In genomic region chr12:83208011-83208410, GRCm38 (mm10) we compare ENCODE assay signal across 12 mouse cellular contexts.
DNase-seq lines count a peak whose midpoint lies in the region; ATAC-seq lines count a peak whose summit lies in the region.
"Had no signal": no experiment of that assay in that cellular context is flagged by ENCODE, and none has a peak within 500 bp of the region (broad histone marks: within the 10 kb centered on the region; RNA-seq: fewer than 3 reads in every experiment).

No protein-coding gene starts in this region.

- H3K4me3 ChIP-seq in heart, embryonic 13.5 days: no peak overlapping the region
- H3K4me3 ChIP-seq in midbrain, embryonic 13.5 days (replicated peaks): no peak overlapping the region
- H3K4me3 ChIP-seq: embryonic facial prominence, embryonic 12.5 days had no signal

- H3K27ac ChIP-seq in heart, embryonic 13.5 days (replicated peaks): 0 out of 2 replicates have a peak overlapping the region, but pooled peaks have one; percentile 17
- peak overlapping the region; percentile 39 for H3K27ac ChIP-seq in midbrain, embryonic 13.5 days
- H3K27ac ChIP-seq: embryonic facial prominence, embryonic 12.5 days had no signal

- H3K9me3 ChIP-seq in heart, embryonic 13.5 days: no peaks in the 10 kb centered on the region
- no peaks in the 10 kb centered on the region for H3K9me3 ChIP-seq in midbrain, embryonic 13.5 days
- H3K9me3 ChIP-seq: embryonic facial prominence, embryonic 12.5 days had no signal

- no peak for DNase-seq in heart, postnatal 14 days
- peak; percentile 82 for DNase-seq in cerebellum, postnatal 36 days
- DNase-seq in frontal cortex, postnatal 25 days (ENCODE audit: low spot score in 2 of 2): no peak
- no peak for DNase-seq in frontal cortex, postnatal 36 days (ENCODE audit: low spot score in 2 of 2)
- DNase-seq in spleen, postnatal 10 days (ENCODE audit: low spot score in 2 of 2): no peak
- DNase-seq: B cell, adult 2 months; heart, adult 18-20 months; thymus, adult 2 months had no signal

- no peak for ATAC-seq in heart, embryonic 13.5 days (ENCODE audit: extremely low read depth, insufficient number of reproducible peaks, low FRiP score, low TSS enrichment)
- ATAC-seq in cerebellum, adult (ENCODE audit: insufficient number of reproducible peaks, low FRiP score, low TSS enrichment): peak; percentile 54
- ATAC-seq in midbrain, embryonic 13.5 days: no peak

- peaks cover 74% of the 10 kb centered on the region for H3K4me1 ChIP-seq in heart, embryonic 13.5 days
- H3K4me1 ChIP-seq in midbrain, embryonic 13.5 days (replicated peaks): peaks cover 28% of the 10 kb centered on the region

- H3K27me3 ChIP-seq in heart, embryonic 13.5 days (replicated peaks): no peaks in the 10 kb centered on the region
- no peaks in the 10 kb centered on the region for H3K27me3 ChIP-seq in midbrain, embryonic 13.5 days
- H3K27me3 ChIP-seq: embryonic facial prominence, embryonic 12.5 days had no signal

- H3K36me3 ChIP-seq in heart, embryonic 13.5 days: no peaks in the 10 kb centered on the region
- H3K36me3 ChIP-seq in midbrain, embryonic 13.5 days: no peaks in the 10 kb centered on the region
- H3K36me3 ChIP-seq: embryonic facial prominence, embryonic 12.5 days had no signal

- H3K4me2 ChIP-seq in heart, embryonic 13.5 days: no peak overlapping the region
- H3K4me2 ChIP-seq in midbrain, embryonic 13.5 days (replicated peaks): no peak overlapping the region
- H3K4me2 ChIP-seq: embryonic facial prominence, embryonic 12.5 days had no signal

- 53% methylated on average over 8 of the region's 8 CpGs for WGBS in heart, embryonic 13.5 days
- 55% methylated on average over 8 of the region's 8 CpGs for WGBS in midbrain, embryonic 13.5 days

- intact Hi-C loops in heart, postnatal 14 days (cut with DNase I): no loop called here

- no peak overlapping the region for H3K9ac ChIP-seq in heart, embryonic 13.5 days
- no peak overlapping the region; the same call in 1 of the 2 replicates for H3K9ac ChIP-seq in midbrain, embryonic 13.5 days (replicated peaks)
- H3K9ac ChIP-seq: embryonic facial prominence, embryonic 12.5 days had no signal

Comparison
In these comparisons a context has a peak if more than half of its experiments do, and no peak if none do; other contexts are left out.
1. DNase-seq: peak in cerebellum, postnatal 36 days (2 of 2); none in heart, postnatal 14 days (0 of 2), frontal cortex, postnatal 25 days (0 of 2), frontal cortex, postnatal 36 days (0 of 2) and spleen, postnatal 10 days (0 of 2).